Mouse (Mus musculus) adrenal gland, adult (tissue): ENCODE results near the gene Irgq.
A peak's percentile ranks its signal among the peaks of the same experiment; 100 is the strongest.
"Not testable (repeated sequence)": the region's sequence is repeated elsewhere in the genome, so short reads cannot be mapped to it uniquely, and the experiment has no call there.

Experiments used
- DNase-seq, 2 experiments: peaks; one replicate each; pipeline ENCODE4 v3.0.0; 2022 to 2023; ENCODE audit warnings: low spot score in 1 of 2; ENCODE audit not compliant: inconsistent age in 2 of 2

Irgq gene

DNA sequence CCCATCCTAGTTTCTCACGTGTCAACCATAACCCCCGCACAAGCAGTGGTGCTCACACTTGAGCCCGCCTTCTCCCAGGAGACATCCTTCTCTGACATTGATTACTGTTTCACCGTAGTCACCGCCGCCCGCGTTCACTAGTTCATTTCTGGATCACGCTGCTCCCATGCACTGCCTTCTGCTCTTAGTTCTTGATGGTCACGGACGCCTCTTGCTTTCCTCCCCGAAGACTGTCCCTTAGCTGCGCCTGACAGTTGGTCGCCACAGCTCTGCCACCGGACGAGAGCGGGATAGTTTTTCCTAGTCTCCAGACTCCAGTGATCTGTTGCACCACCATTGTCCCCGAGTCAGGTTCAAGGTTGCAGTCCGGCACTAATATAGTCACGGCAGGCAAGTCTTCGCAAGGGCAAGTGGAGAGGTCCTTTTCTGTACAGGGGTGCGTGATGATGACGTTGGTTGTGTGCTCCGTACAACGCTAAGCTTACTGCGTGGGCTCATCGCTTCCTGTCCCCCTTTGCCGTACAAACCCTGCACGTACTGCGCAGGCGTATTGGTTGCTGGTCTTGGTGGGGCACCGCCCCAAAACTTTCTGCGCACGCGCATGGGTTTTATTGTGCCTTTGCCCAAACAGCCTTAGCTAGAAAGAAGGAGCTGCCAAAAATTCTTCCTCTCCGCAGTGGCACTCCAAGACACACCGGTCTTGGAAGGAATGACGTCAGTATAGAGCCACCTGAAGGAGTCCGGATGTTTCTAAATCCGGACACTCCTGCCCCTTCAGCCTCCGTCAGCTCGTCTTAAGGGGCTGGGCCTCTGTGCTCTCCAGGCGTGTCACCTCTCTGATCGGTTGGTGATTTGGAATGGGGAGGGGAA lies at the start of gene Irgq:
TSS of gene Irgq (plus strand) at position 628 of the 870 bp plus-strand sequence.
- peak; percentile 99 for DNase-seq

- no peak for DNase-seq
Observed at GRCm38 (mm10) chr7:24480986-24481473, 49.5 kb upstream of the Irgq start.

- peak; percentile 86 to 95 for DNase-seq
Observed at GRCm38 (mm10) chr7:24481474-24482207, 48.8 kb upstream of the Irgq start, which contains the start of gene Cadm4. Gene Cadm4, plus strand, starts transcription at chr7:24482023.

DNA sequence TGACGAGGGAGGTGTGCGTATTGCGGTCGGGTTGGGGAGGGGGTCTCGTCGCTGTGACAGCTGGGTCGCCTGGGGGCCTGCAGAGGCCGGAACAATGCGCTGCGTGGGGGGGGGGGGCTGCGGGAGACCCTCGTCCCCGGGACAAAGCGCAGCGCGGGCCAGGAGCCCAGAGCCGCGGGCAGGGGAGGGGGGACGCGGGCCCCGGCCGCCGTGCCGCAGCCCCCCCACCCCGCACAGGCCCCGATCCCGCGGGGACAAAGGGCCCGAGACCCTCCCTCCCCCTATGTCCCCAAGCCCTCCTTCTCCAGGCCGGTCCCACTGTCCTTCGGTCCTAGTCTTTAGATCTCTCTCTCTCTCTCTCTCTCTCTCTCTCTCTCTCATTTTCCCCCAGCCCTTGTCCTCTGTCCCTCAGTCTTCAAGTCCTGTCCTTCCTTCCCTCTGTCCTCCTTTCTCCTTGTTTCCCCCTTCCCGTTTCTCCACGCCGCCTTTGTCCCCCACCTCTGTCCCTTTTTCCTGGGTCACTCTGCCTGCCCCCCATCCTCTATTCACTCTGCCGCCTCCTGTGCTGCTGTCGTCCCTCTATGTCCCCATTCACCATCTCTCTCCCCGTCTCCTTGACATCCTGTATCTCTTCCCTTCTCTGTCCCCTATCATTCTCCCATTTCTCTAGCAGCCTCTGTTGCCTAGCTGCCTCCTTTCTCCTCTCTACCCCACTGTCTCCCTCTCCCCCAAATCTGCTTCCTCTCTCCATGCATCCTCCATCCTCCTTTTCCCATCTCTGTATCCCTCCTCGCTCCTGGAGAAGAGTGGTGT lies 48.1 kb upstream of the Irgq start:
- no peak for DNase-seq

GRCm38 (mm10) chr7:24483291-24483690 lies 47.2 kb upstream of the Irgq start:
- DNase-seq: not testable (repeated sequence)

DNA sequence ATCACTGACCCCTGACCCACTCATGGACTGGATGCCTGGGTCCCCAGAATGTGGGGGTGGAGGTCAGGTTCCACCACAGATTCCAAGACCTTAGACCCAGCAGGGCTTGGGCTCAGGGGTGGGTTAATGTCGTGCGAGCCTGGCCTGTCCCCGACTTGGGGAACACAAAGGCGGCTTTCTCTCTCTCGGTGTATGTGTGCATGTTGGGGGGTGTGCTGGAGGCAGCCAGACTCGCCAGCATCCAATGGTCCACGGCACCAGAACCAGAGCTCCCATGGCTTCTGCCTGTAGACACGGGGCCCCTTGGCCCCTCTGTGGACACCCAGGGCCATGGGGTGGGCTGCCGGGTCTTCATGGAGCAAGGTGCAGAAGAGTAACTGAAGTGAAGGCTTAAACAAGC lies 45.0 kb upstream of the Irgq start:
- no peak for DNase-seq

- DNase-seq: no peak
Observed at GRCm38 (mm10) chr7:24486654-24487130, 43.8 kb upstream of the Irgq start.

DNA sequence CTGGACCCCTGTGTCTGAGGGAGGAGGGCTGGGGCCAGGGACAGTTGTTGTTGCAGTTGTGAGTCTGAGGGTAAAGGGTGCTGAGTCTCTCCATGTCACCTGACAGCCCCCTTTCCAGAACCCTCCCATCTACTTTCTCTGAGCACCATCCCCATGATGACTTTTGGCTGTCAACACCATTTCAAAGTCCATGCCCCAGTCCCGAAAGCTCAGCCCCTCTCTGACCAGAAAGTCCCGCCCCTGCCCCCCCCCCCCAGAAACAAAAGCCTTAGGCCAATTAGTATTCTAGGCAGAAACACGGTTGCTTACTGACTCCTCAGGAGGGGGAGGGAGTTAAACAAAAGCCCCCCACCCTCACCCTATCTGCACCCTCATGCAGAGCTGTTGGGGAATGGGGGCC lies 43.1 kb upstream of the Irgq start:
- DNase-seq: no peak

DNA sequence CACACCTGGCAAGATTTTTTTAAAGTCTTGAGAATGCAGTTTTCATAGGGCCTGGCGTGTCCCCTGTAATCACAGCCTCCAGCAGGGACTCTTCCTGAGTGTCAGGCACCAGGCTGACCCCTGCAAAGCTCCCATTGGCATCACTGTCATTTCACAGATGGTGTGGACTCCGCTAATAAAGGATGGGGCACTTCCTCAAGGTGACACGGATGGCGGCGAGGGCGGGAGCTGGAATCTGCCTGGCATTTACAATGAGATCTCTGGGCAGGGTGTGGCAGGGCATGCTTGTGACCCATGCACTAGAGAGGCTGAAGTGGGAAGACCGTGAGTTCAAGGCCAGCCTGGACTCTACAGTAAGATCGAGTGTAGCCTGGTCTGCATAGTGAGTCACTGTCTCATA lies 42.2 kb upstream of the Irgq start:
- DNase-seq: no peak

DNA sequence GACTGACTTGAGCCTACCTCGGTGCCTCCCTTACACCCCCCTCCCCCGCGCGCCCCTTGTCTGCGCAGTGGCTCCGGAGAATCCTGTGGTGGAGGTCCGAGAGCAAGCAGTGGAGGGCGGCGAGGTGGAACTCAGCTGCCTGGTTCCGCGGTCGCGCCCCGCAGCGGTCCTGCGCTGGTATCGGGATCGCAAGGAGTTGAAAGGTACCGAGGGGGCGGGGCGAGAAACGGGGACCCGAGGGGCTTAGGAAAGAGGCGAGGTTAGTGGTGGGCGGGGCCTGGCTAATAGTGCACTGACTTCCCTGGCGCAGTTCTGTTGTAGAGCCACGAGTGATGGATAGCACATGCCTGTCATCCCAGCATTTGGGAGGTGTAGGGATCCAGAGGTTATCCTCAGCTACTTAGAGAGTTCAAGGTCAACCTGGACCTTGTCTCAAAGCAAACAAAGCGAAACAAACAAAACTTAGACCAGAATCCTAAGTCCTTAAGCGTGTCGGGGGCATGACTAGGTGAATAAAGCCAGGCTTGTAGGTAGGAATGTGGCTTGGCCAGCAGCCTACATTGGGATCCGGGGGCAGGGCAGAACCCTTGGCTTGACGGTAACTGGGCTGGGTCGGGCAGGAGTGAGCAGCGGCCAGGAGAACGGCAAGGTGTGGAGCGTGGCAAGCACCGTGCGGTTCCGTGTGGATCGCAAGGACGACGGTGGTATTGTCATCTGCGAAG lies 30.5 kb upstream of the Irgq start:
- peak in 1 of 2 experiments; percentile 27 for DNase-seq

- peak in 1 of 2 experiments; percentile 59 for DNase-seq
Observed at GRCm38 (mm10) chr7:24500929-24501328, 29.6 kb upstream of the Irgq start.

- peak in 1 of 2 experiments; percentile 31 for DNase-seq
Observed at GRCm38 (mm10) chr7:24501492-24501891, 29.0 kb upstream of the Irgq start.

DNA sequence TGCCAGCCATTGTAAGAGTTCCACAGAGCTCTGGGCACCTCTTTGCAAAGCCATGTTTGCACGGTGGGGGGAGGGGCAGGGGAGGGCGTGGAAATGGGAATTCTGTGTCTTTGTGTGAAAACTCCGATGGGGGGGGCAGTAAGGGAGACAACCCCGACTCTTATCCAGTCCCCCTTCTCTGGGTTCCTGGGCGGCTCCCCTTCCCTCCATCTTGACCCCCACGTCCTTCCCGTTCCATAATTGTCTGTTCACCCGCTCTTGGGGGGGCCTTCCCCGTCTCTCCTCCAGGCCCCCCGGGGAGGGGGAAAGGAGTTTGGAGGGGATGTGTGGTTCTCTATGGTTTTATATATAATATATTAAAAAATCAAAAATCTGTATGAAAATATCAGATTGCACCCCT lies 26.5 kb upstream of the Irgq start:
- no peak for DNase-seq

GRCm38 (mm10) chr7:24504868-24505267 lies 25.6 kb upstream of the Irgq start:
- no peak for DNase-seq

DNA sequence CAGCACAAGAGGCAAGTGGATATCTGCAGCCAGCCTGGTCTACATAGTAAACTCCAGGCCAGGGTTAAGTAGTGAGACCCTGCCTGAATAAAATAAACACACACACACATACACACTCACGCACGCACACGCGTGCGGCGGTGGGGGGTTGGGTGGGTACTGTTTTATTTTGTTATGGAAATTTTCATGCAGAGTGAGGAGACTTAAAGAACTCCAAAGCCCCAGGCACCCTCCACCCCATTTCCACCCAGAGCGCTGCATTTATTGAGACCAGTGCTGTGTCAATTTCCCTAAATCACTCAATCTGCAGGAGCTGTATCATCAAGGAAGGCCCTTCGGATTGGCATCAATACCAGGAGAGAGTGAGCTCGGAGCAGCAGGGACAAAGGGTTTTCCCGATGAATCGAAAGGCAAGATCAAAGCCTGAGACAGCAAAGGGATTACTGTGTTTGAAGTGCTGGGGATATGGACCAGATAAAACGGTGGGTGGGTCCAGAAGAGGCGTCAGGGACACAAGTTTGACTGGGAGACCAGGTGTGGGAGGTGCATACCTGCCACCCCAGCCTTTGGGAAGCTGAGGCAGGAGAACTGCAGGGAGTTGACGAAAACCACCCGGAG lies 24.9 kb upstream of the Irgq start:
- no peak for DNase-seq

DNA sequence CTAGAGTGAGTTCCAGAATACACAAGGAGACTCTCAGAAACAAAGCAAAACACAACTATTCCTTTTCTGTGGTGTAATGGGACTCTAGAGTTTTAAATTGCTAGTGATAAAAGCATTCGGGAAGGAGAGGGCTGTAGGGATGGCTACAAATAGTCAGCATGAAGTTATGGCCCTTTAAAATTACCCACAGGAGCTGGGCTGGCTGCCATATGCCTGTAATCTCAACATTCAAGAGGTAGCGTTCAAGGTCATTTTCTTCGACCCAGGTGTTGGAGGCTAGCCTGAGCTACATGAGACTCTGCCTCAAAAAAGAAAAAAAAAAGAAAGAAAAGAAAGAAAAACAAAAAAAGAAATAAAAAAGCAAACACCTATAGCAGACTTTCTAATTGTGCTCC lies 24.4 kb upstream of the Irgq start:
- no peak for DNase-seq

- DNase-seq: peak; percentile 36 to 84
Observed at GRCm38 (mm10) chr7:24506476-24506837, 24.0 kb upstream of the Irgq start.

- peak; percentile 86 to 96 for DNase-seq
Observed at GRCm38 (mm10) chr7:24506838-24507725, 23.4 kb upstream of the Irgq start, which contains the start of gene Zfp428. Gene Zfp428, plus strand, starts transcription at chr7:24507006.

GRCm38 (mm10) chr7:24507726-24508114 lies 22.8 kb upstream of the Irgq start:
- DNase-seq: no peak
